Mouse (Mus musculus) activated CD4-positive, CD25-positive, alpha-beta regulatory T cell, adult 4 months (primary cell): ENCODE results near the gene Gm3336. TPM values are rescaled to one million over a fixed set of nuclear protein-coding genes. Genes with fewer than 3 reads are reported as not detected.
A peak's percentile ranks its signal among the peaks of the same experiment; 100 is the strongest.

Experiments
- ATAC-seq: one replicate; pipeline ENCODE4 v1.8.0; 2017
- polyA plus RNA-seq, 2 experiments: library from polyadenylated mRNA; unstranded; fragments of 100-300 nt; shearing (Covaris generic); gene quantifications; one replicate each; pipeline ENCODE4 v1.2.1; 2017

Gene Gm3336
- polyA plus RNA-seq, 2 experiments from 2014 or later: not detected

DNA sequence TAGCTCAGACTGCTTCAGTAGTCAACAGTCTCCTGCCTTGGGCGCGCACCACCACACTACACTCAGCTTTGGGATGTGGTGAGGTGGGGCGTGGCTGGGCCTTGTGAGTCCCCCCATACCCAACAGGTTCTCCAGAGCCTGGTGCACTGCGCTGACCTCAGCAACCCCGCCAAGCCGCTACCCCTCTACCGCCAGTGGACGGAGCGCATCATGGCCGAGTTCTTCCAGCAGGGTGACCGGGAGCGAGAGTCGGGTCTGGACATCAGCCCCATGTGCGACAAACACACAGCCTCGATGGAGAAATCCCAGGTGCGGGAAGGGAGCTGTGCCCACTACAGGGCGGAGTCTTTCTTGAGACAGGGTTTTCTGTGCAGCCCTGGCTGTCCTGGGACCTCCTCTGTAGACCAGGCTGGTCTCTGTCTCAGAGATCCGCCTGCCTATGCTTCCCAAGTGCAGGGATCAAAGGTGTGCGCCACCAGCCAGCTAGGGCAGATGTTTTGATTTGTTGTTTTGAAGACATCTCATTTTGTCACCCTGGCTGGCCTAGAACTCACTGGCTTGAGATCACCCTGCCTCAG, 30.8 kb downstream of the Gm3336 start:
- no peak for ATAC-seq

DNA sequence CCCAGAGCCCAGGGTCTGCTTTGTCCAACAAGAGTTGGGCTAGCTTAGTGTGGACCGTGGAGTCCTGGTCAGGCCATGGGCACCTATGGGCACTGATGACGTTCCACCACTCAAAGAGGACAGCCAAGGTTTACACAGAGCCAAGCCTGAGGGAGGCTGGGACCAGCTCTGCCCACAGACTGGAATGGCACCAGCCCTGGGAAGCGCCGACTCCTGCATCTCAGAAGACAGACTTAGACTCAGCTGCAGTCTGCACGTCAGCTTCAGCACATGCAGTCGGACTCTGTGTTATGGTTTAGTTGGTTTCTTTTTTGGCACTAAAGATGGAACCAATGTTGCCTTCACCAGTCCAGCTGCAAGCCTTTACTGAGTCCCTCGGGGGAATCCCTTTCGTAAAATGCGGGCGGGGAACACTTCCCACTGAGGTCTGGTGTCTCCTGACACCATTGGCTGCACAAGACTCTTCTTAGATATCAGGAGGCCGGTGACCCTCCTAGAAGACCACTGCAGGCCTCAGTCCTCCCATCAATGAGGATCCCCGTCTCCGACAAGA, 31.9 kb downstream of the Gm3336 start:
- ATAC-seq: no peak

DNA sequence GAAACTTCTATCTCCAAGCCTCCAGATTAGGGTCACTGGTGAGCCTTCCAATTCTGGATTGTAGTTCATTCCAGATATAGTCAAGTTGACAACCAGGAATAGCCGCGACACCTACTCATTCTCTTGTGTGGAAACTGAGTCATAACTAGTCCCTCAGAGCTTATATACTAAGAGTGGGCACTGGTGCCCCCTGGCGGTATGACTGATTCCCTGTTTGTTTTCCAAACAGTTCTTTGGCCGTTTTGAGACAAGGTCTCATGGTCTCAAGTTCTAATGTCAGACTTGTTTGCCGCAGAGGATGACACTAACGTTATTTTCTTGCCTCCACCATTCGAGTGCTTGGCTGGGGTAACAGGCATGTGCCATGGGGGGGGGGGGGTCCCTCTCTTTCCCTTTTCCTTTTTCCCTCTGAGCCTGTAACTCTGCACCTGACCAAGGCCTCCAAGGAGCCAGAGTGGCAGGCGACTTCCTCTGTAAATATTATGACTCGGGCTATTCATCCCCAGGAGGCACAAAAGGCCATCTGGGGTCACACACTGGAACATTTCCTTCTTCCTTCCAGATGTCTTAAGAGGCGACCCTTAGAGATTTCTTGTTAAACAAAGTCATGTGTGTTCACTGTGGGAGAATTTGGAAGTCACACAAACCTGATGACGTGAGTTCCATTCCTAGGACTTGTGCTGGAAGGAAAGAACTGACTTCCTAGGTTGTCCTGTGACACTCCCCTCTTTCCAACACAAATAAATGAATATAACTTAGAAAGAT, 33.8 kb downstream of the Gm3336 start:
- ATAC-seq: no peak

DNA sequence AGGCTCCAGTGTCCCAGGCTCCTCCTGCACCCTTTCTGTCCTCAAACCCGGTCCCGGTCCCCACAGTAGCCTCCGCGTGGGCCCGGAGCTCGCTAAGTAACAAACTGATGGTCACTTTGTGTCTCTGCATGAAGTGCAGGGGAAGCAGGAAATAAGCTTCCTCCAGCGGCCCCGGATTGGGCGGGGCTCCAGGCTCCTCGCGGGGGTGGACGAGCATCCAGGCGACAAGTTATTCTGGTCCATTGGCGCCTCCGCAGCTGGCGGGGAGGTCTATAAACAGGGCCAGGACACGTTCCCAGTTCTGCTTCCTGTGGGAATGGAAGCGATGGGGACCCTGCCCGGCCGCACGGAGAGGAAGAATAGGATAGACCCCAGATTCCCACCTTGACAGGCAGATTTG, 34.8 kb downstream of the Gm3336 start:
- no peak for ATAC-seq

DNA sequence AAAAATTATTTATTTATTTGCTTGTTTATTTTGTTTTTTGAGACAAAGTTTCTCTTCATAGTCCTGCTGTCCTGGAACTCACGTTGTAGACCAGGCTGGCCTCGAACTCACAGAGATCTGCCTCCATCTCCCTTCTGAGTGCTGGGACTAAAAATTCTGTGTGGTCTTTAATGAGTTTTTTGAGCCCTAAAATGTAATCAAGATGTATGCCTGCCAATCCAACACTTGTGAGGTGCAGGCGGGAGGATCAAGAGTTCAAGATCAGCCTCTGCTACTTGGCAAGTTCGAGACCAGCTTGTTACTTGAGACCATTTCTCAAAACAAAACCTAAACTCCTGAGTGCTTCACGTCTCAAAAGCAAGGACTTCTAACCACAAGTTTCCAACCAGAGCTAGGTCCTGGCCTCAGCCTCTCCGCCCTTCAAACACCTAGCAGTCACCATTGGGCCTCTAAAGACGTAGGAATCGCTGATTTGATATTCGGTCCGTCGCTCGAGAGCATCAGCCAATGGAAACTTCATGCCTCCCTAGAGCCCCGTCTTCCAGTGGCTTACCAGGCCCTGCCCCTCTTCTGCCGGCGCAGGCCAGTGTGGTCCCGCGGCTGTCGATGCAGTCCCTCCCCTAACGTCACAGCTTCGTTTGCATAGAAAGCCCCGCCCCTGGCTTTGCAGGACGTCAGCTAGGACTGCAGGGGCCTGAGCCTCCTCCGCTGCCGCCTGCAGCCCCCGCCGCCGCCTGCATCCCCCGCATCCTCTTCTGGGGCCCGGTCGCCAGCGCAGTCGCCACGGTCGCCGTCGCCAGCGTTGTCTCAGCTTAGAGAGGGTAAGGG, 35.9 kb downstream of the Gm3336 start, which contains the start of gene Rab3a:
Gene Rab3a (plus strand): TSS at position 637 of the 828 bp plus-strand sequence.
- ATAC-seq: peak; percentile 98

DNA sequence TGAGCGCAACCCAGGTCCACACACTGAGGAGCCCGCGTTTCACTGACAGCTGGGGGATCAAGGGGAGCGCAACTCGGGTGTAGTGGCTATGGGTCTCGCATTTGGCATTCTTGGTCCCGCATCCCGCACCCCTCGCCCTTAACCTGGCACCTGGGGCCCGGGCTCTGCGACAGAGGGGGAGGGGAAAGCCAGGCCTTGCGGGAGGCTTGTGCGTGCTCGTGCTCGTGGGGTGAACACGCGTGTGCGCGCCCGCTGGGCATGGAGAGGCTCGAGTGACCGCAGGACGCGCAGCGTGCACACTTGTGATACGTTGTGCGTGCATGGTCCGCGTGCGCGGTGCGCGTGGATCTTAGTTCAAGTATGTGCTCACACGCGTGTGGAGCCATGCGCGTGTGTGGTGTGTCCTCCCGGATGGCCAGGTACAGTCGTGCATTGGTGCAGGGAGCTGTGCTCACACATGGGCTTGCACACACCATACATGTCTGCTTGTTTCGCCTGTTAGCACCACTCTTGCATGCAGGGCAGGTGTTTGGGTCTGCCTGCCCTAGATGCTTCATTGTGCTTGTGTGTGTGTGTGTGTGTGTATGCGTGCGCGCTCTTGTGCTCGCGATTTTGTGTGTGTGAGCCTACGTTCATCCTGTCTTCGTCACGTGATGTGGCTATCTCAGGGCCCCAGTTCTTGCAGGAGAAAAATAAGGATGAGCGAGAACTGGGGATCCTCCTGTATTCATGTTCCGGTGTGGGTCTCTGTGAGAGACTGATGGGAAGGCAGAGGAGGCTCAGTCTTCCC, 36.7 kb downstream of the Gm3336 start:
- ATAC-seq: peak; percentile 13

DNA sequence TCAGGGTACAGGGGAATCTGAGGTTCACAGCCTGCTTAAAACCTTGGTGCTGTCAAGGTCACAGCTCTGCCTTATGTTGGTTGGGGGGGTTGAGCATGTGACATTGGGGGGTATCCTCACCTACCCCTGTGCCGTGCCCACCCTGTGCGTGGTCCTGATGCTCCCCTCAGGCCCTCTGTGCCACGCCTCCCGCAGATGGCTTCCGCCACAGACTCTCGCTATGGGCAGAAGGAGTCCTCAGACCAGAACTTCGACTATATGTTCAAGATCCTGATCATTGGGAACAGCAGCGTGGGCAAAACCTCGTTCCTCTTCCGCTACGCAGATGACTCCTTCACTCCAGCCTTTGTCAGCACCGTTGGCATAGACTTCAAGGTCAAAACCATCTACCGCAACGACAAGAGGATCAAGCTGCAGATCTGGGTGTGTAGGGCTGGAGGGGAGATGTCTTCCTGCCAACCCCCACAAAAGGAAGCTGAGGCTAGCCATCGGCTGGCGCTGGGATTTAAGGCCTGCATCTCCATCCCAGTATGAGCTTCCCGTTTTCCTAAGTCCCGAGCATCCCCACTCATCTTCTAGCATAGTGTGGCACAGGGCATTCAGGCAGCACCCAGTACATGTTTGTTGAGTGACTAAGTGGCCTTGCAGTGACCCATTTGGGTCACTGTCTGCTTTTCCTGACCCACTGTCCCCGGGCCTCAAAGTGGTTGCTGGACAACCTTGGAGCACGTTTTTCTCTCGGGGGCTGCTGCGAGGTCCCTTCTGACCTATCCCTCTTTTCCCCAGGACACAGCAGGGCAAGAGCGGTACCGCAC, 37.5 kb downstream of the Gm3336 start:
- ATAC-seq: no peak

DNA sequence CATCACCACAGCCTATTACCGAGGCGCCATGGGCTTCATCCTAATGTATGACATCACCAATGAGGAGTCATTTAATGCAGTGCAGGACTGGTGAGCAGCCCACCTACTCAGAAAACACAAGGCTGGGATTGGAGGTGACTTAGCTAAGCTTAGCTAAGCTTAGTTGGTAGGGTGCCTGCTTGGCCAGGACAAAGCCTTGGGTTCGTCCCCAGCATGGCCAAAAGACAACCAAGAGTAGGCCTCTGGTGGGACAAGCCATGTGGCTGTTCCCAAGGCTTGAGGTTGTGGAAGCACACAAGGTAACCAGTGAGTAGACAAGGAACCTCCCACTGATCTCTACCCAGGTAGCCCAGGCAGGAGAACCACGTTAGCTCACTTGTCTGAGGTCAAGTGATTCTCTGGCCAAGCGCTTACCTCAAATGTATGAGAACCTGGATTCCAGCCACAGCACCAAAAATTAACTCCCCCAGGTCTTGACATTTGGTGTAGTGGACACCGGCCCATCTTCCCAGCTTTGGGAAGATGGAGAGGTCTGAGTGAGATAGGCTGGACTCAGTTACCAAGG, 38.2 kb downstream of the Gm3336 start:
- ATAC-seq: no peak

DNA sequence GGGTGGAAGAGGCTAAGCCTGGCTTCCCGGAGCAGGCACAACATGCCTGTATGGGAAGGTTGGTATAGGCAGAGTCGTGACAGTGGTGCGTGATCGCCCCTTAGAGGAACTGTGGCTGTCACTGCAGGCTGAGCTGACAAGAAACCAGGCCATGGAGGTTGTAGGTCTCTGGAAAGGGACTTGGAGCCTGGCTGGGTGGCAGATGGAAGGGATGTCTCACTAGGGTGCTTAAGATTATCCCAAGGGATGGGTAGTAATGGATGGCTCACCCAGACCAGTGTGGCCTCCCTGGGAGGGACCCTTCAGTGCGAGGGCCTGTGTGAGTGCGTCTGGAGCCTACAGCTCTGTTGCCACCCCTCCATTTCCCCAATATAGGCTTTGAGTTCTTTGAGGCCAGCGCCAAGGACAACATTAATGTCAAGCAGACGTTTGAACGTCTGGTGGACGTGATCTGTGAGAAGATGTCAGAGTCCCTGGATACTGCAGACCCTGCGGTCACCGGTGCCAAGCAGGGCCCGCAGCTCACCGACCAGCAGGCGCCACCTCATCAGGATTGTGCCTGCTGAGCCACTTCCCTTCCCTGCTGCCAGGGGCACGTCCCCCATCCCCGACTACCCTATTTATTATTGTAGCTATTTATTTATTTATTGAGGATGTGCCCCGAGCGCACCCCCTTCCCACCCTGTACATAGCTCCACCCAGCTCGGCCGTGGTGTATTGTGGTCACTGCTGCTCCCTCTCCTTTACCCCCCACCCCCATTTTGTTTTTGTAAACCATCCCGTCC, 39.4 kb downstream of the Gm3336 start:
- no peak for ATAC-seq

DNA sequence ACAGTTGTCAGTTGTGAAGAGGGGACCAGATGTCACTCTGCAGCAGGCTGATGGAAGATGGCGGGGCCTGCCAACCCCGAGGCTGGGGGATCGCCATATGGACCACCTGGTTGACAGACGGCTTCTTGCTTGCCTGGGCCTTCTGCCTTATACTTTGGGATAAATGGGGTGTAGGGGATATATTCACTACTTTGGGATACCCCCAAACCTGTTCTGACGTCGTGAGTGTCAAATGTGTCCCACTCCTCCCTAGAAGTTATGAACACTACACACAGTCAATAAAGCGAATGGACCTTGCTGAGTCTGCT, 39.9 kb downstream of the Gm3336 start:
- ATAC-seq: no peak

DNA sequence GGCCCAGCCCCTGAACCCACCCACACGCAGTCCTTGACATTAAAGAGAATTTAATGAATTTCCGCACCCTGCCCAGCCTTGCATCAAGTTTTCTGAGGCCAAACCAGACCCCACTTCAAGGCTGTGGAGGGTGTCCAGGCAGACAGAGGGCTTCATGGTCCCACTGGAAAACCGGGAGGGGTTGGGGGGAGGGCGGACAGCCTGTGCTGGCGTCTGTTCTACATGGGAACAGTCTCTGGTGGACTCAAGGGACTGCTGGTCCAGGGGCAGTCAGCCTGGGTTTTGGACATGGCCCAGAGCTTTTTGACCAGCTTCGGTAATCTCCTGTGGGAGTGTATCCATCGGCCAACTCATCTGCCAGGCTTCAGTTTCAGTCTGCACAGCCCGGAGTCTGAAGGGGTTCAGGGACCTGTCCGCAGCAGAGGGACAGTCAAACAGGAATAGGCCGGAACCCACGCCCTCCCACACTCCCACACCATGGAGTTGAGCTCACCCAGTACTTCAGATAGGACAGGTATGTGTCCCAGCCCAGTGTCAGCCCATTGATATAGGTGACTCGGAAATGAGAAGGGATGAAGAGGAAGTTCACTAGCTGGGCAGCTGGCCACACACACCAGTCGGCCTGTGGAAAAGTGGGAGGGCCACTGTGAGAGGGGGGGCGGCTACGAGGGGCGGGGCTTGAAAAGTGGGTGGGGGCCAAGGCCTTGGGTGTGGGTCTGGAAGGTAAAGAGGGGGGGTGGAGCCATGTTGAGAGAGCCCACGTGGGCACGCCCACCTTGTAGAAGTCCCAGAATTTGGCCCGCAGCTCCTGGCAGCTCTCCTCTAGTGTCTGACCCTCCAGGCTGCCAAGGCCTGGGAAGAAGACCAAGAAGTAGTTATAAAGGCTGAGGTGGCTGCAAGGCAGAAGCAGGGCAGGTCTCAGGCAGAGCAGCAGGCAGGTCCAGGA, 40.5 kb downstream of the Gm3336 start:
- no peak for ATAC-seq

DNA sequence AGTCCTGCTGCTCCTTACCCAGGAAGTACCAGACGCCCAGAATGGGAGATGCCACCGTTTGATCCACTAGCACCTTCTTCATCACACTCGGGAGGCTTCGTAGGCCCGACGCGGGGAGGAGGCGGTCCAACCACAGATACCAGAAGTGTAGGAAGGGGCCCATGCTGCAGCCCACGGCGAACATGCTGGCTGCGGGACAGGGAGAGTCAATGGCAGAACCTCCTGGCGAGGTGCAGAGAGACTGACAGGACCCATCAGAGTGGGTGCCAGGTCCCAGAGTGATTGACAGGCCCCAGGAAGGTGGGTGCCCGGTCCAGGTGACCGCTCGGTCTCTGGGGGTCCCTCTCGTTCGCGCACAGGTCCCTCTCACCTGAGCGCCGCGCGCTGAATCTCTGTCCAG, 42.0 kb downstream of the Gm3336 start:
- no peak for ATAC-seq

DNA sequence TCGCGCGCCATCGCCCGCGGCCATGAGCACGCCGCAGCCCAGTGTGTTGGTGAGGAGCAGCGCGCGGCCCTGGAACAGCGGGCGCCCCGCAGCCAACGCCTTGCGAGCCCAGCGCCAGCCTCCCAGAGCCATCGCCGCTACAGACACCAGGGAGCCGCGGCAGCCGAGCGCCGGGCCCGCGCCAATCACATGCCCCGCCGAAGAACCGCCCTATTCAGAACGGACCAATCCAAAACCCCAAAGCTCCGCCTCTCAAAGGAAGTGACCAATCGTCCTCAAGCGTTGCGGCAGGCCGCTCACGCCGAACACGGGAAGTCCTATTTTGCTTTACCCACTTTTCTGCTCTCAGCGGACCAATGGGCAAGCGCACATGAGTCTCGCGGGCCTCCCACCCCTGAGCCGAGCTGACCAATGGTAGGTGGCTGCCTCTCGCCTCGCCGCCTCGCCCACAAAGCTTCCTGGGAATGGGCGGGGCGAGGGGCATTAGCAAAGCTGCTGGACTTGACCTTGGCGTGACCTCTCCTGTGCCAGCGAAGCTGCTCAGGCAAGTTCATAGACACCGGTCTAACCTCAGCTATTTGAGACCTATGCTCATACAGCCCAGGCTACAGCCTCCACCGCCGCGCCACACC, 42.5 kb downstream of the Gm3336 start, which contains the start of gene Mpv17l2:
Gene Mpv17l2 (minus strand): TSS at position 172 of the 632 bp plus-strand sequence.
- ATAC-seq: peak; percentile 93

DNA sequence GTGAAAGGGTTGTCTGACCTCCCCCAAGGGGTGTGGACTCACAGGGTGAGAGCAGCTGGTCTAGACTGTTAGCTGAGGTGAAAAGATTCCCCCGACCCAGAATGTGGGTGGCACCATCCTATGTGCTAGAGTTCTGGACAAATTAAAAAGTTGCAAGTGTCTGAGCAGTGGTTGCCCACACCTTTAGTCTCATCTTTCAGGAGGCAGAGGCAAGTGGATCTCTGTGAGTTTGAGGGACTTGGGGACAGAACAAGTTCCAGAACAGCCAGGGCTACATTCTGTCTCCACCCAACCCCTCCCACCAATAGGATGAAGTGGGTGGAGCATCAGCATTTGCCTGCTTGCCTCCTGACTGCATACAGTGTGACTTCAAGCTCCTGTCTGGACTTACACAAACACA, 43.8 kb downstream of the Gm3336 start:
- no peak for ATAC-seq

DNA sequence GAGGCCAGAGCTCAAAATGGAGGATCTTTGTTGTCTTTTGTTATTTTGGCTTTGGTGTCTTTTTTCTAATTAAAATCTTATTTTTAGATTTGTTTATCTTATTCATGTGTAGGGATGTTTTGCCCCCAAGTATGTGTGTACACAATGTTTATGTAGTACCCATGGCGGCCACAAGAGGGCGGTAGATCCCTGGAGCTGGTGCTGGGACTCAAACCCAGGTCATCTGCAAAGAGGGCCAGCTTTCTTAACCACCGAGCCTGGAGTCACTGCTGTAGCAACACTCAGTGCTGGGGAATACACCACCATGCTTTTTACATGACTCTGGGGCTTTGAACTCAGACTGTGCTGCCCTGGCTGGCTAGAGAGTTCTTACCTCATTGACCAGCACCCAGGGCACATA, 45.0 kb downstream of the Gm3336 start:
- no peak for ATAC-seq

DNA sequence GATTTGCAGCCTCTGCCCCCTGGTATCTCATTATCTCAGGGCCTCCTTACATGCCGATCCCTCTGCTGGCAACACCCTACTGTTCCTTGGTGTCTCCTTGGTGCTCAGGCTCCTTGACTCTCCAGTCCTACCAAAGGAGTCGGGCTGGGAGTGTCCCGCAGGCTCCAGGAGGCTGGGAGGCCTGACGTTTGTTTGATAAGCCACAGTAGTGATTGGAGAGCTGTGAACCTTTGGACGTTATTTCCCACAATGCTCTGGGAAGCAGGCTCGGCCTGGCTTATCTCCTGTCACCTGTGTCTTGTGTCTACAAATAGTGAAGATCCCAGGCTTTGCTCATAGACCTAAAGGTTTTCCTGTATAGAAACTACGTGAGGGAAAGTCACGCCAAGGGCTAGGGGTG, 45.7 kb downstream of the Gm3336 start:
- no peak for ATAC-seq

DNA sequence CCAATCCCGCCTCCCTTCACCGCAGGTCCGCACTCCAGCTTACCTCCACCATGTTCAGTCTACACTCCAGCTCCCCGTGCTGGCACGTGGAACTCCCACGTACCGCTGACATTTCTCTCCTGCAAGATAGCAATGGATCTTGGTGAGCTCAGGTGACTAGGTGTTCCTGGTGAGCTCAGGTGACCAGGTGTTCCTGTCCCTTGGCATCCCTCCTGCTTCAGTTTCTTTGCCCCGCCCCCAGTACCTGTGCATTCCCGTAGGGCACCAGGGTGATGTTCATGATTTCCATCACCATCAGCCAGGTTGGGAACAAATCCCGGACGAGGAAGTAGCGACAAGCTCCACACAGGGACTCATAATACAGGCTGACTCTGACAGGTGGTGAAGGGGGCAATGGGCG, 46.3 kb downstream of the Gm3336 start:
- ATAC-seq: no peak

DNA sequence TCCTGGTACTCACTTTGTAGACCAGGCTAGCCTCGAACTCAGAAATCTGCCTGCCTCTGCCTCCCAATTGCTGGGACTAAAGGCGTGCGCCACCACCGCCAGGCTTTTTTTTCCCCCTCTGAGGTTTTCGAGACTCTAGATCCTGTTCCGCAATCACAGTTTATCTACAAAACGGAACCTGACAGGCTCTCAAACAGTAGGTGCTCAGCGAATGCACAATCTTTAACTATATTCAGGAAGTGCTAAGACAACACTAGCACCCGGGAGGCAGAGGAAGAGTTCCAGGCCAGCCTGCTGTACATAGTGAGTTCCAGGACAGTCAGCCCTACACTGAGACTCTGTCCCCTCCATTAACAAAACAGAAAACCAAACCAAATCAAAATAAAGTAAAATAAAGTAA, 47.0 kb downstream of the Gm3336 start:
- no peak for ATAC-seq
